Mouse (Mus musculus) MEL (cell line): ENCODE data around the gene Slc25a48. TPM values are rescaled to one million over a fixed set of nuclear protein-coding genes. Genes with fewer than 3 reads are reported as not detected.

Experiments used
- DNase-seq: peaks from one replicate; pipeline ENCODE4 v3.0.0; 2011; ENCODE audit warnings: low read depth, low spot score
- H3K27ac ChIP-seq: 2 replicates; pipeline ENCODE4 v1.5.1; 2012; ENCODE audit warnings: low read depth, mild to moderate bottlenecking, control low read depth, low read length, moderate library complexity; ENCODE audit not compliant: control insufficient read depth
- H3K27me3 ChIP-seq, 2 experiments: fragments of 150-350 bp in 1 of 2; sonication (generic) in 1 of 2; 2 replicates each; pipeline ENCODE4 v1.6.1; 2012; ENCODE audit warnings: low read length in 2 of 2, mild to moderate bottlenecking in 2 of 2, improper control_type of control experiment in 1 of 2, moderate library complexity in 1 of 2; ENCODE audit not compliant: insufficient read depth in 2 of 2, control insufficient read depth in 1 of 2
- H3K36me3 ChIP-seq, 2 experiments: 2 replicates each; pipeline ENCODE4 v1.6.1; 2012 to 2014; ENCODE audit warnings: low read length in 2 of 2, improper control_type of control experiment in 1 of 2, inconsistent platforms in 1 of 2, mild to moderate bottlenecking in 1 of 2; ENCODE audit not compliant: insufficient read depth in 2 of 2, control insufficient read depth in 1 of 2
- H3K4me1 ChIP-seq, 2 experiments: fragments of 150-350 bp in 1 of 2; sonication (generic) in 1 of 2; 2 replicates each; pipeline ENCODE4 v1.6.1; 2012; ENCODE audit warnings: low read length in 2 of 2, improper control_type of control experiment in 1 of 2, mild to moderate bottlenecking in 1 of 2; ENCODE audit not compliant: insufficient read depth in 2 of 2, control insufficient read depth in 1 of 2
- H3K4me3 ChIP-seq, 2 experiments: fragments of 150-350 bp in 1 of 2; sonication (generic) in 1 of 2; 2 replicates each; pipeline ENCODE4 v1.5.1; 2012; ENCODE audit warnings: low read depth in 2 of 2, low read length in 2 of 2, mild to moderate bottlenecking in 2 of 2, moderate library complexity in 2 of 2, control low read depth in 1 of 2, improper control_type of control experiment in 1 of 2; ENCODE audit not compliant: control insufficient read depth in 1 of 2, insufficient read depth in 1 of 2
- H3K79me2 ChIP-seq: 2 replicates; pipeline ENCODE4 v1.6.1; 2012; ENCODE audit warnings: mild to moderate bottlenecking, low read length, moderate library complexity; ENCODE audit not compliant: control insufficient read depth, poor library complexity, insufficient read depth
- H3K9ac ChIP-seq: 2 replicates; pipeline ENCODE4 v1.6.1; 2012; ENCODE audit warnings: low read depth, mild to moderate bottlenecking, control low read depth, low read length, moderate library complexity; ENCODE audit not compliant: control insufficient read depth, poor library complexity, severe bottlenecking
- H3K9me3 ChIP-seq: fragments of 150-350 bp; sonication (generic); replicated peaks from 2 replicates; pipeline ENCODE4 v1.6.1; 2012; ENCODE audit warnings: mild to moderate bottlenecking, low read length, improper control_type of control experiment, moderate library complexity; ENCODE audit not compliant: insufficient read depth
- CHD1 ChIP-seq: IDR thresholded peaks from 2 replicates; pipeline ENCODE4 v1.6.1; 2012; ENCODE audit warnings: low read depth, mild to moderate bottlenecking, inconsistent platforms, low read length, improper control_type of control experiment
- CHD2 ChIP-seq: IDR thresholded peaks from 2 replicates; pipeline ENCODE4 v1.6.1; 2011; ENCODE audit warnings: low read length, improper control_type of control experiment
- CTCF ChIP-seq, 3 experiments: IDR thresholded peaks in 2 of 3; conservative IDR thresholded peaks in 1 of 3; 2 replicates each; pipeline ENCODE4 v1.5.1; 2011 to 2012; ENCODE audit warnings: low read length in 3 of 3, low read depth in 2 of 3, mild to moderate bottlenecking in 2 of 3, improper control_type of control experiment in 1 of 3, inconsistent platforms in 1 of 3, mixed read lengths in 1 of 3, moderate library complexity in 1 of 3; ENCODE audit not compliant: control insufficient read depth in 1 of 3, insufficient read depth in 1 of 3, poor library complexity in 1 of 3, severe bottlenecking in 1 of 3
- ELF1 ChIP-seq: IDR thresholded peaks from 2 replicates; pipeline ENCODE4 v1.6.1; 2014; ENCODE audit warnings: low read depth, mild to moderate bottlenecking, inconsistent platforms, low read length, improper control_type of control experiment, moderate library complexity
- EP300 ChIP-seq, 2 experiments: IDR thresholded peaks; 2 replicates each; pipeline ENCODE4 v1.6.1; 2011; ENCODE audit warnings: improper control_type of control experiment in 2 of 2, low read length in 2 of 2, low read depth in 1 of 2, mild to moderate bottlenecking in 1 of 2
- GABPA ChIP-seq: IDR thresholded peaks from 2 replicates; pipeline ENCODE4 v1.6.1; 2012; ENCODE audit warnings: low read depth, mild to moderate bottlenecking, inconsistent platforms, low read length, improper control_type of control experiment, moderate library complexity
- GATA1 ChIP-seq: IDR thresholded peaks from 2 replicates; pipeline ENCODE4 v1.6.1; 2011; ENCODE audit warnings: low read depth, low read length, improper control_type of control experiment
- HCFC1 ChIP-seq: IDR thresholded peaks from 2 replicates; pipeline ENCODE4 v1.6.1; 2012; ENCODE audit warnings: low read depth, mild to moderate bottlenecking, inconsistent platforms, low read length, improper control_type of control experiment, moderate library complexity
- JUND ChIP-seq: IDR thresholded peaks from 2 replicates; pipeline ENCODE4 v1.6.1; 2011; ENCODE audit warnings: low read depth, mild to moderate bottlenecking, improper control_type of control experiment, low read length
- MAX ChIP-seq: IDR thresholded peaks from 2 replicates; pipeline ENCODE4 v1.6.1; 2011; ENCODE audit warnings: low read length, improper control_type of control experiment
- MEF2A ChIP-seq: IDR thresholded peaks from 2 replicates; pipeline ENCODE4 v1.6.1; 2014; ENCODE audit warnings: low read depth, mild to moderate bottlenecking, inconsistent platforms, low read length, improper control_type of control experiment; ENCODE audit not compliant: poor library complexity, insufficient replicate concordance, severe bottlenecking; ENCODE audit errors: extremely low read depth
- MXI1 ChIP-seq: IDR thresholded peaks from 2 replicates; pipeline ENCODE4 v1.6.1; 2011; ENCODE audit warnings: mild to moderate bottlenecking, low read depth, low read length, improper control_type of control experiment
- MYB ChIP-seq: IDR thresholded peaks from 2 replicates; pipeline ENCODE4 v1.6.1; 2011; ENCODE audit warnings: mild to moderate bottlenecking, low read depth, low read length, improper control_type of control experiment
- NELFE ChIP-seq: IDR thresholded peaks from 2 replicates; pipeline ENCODE4 v1.6.1; 2011; ENCODE audit warnings: low read depth, low read length, improper control_type of control experiment
- POLR2AphosphoS5 ChIP-seq: IDR thresholded peaks from 2 replicates; pipeline ENCODE4 v1.6.1; 2012; ENCODE audit warnings: low read depth, borderline replicate concordance, mild to moderate bottlenecking, inconsistent platforms, low read length, moderate library complexity, mixed read lengths
- RCOR1 ChIP-seq: IDR thresholded peaks from 2 replicates; pipeline ENCODE4 v1.6.1; 2012; ENCODE audit warnings: low read depth, mild to moderate bottlenecking, inconsistent platforms, low read length, improper control_type of control experiment
- SIN3A ChIP-seq: IDR thresholded peaks from 2 replicates; pipeline ENCODE4 v1.6.1; 2012; ENCODE audit warnings: low read length, improper control_type of control experiment, inconsistent platforms
- SMC3 ChIP-seq: IDR thresholded peaks from 2 replicates; pipeline ENCODE4 v1.6.1; 2011; ENCODE audit warnings: low read depth, low read length, improper control_type of control experiment
- TAL1 ChIP-seq: IDR thresholded peaks from 2 replicates; pipeline ENCODE4 v1.6.1; 2012; ENCODE audit warnings: mild to moderate bottlenecking, inconsistent platforms, low read length, moderate library complexity, mixed read lengths
- TBP ChIP-seq: IDR thresholded peaks from 2 replicates; pipeline ENCODE4 v1.8.0; 2011; ENCODE audit warnings: low read depth, low read length, improper control_type of control experiment
- TCF12 ChIP-seq: IDR thresholded peaks from 2 replicates; pipeline ENCODE4 v1.6.1; 2014; ENCODE audit warnings: low read depth, mild to moderate bottlenecking, inconsistent platforms, low read length, improper control_type of control experiment, moderate library complexity
- UBTF ChIP-seq: IDR thresholded peaks from 2 replicates; pipeline ENCODE4 v1.6.1; 2012; ENCODE audit warnings: low read depth, mild to moderate bottlenecking, inconsistent platforms, low read length, improper control_type of control experiment, moderate library complexity, borderline replicate concordance; ENCODE audit not compliant: insufficient read depth
- USF1 ChIP-seq: IDR thresholded peaks from 2 replicates; pipeline ENCODE4 v1.6.1; 2014; ENCODE audit warnings: low read depth, mild to moderate bottlenecking, inconsistent platforms, low read length, improper control_type of control experiment, moderate library complexity
- ZKSCAN1 ChIP-seq: IDR thresholded peaks from 2 replicates; pipeline ENCODE4 v1.6.1; 2012; ENCODE audit warnings: low read depth, mild to moderate bottlenecking, inconsistent platforms, low read length, improper control_type of control experiment, moderate library complexity
- ZNF384 ChIP-seq: IDR thresholded peaks from 2 replicates; pipeline ENCODE4 v1.6.1; 2012; ENCODE audit warnings: low read depth, mild to moderate bottlenecking, inconsistent platforms, low read length, improper control_type of control experiment
- polyA plus RNA-seq, 2 experiments: library from polyadenylated mRNA; stranded (reverse) in 1 of 2; unstranded in 1 of 2; fragments of >175 nt in 1 of 2; fragments of >200 nt in 1 of 2; gene quantifications; 2 replicates each; pipeline versions ENCODE4 v1.2.1 to v1.2.4; 2012; ENCODE audit warnings: low replicate concordance in 2 of 2, low read depth in 1 of 2; ENCODE audit not compliant: insufficient read length in 2 of 2, insufficient read depth in 1 of 2, missing spikeins in 1 of 2
- total RNA-seq: library from RNA; depleted of rRNA; stranded (reverse); fragments of 300-350 nt; gene quantifications from 2 replicates; pipeline ENCODE4 v1.2.3, GENCODE M21; 2012

Gene Slc25a48
- total and polyA plus RNA-seq, 3 experiments = not detected

DNA sequence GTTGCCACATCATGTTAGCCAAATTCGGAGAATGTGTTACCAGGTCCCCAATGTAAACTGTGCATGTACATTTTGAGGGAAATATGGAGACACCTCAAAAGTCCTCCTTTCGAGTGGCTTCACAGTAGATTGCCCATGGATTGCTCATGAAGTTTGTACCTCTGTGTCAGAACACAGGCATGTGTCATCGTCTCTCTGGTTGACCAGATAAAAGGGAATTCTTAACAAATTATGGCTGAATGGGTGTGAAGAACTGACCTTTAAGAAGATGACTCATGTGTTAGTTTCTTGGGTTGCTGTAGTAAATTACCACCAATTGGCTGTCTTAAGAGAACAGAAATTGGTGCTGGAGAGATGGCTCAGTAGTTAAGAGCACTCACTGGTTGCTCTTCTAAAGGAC, 6.0 kb downstream of the Slc25a48 start:
- Histone ChIP-seq H3K36me3 (no peaks in the 10 kb centered on the region), H3K79me2 (no peaks in the 10 kb centered on the region), H3K4me3 (no peak overlapping the region), H3K9ac (no peak overlapping the region), H3K9me3 (no peaks in the 10 kb centered on the region), H3K27ac (no peak overlapping the region), H3K4me1 (no peaks in the 10 kb centered on the region), H3K27me3 (no peaks in the 10 kb centered on the region)
- DNase-seq = no peak
- TF ChIP-seq ELF1 (no peak), ZKSCAN1 (no peak), TCF12 (no peak), MYB (no peak), UBTF (no peak), SMC3 (no peak), CTCF (IDR thresholded peaks at IDR 0.05 in 2 of 3, conservative IDR thresholded peaks at IDR 0.05 in 1 of 3; ENCODE audit: control insufficient read depth in 1 of 3, insufficient read depth in 1 of 3, low read depth in 2 of 3, low read length in 3 of 3, poor library complexity in 1 of 3, severe bottlenecking in 1 of 3) (no peak), RCOR1 (no peak), CHD2 (no peak), JUND (no peak), NELFE (no peak), TBP (no peak)
- TF ChIP-seq, all 39 proteins: peak for 0

DNA sequence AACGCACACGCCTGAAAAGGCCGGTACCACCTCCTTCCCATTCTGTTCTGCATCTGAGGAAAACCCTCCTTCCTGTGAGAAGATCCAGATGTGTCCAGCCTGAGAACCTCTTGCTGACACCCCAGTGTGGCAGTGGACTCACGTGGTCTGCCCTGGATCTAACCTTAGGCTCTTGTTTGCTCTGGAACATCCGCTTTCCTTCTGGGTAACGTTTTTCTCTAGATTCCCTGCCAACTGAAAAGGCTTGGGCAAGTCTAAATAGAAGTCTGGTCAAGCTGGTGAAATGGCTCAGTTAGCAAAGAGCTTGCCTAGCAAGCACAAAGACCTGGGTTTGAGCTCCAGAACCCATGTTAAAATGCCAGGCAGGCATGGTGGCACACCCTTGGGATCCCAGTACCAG, 6.8 kb downstream of the Slc25a48 start:
- Histone ChIP-seq H3K9me3 (no peaks in the 10 kb centered on the region), H3K27me3 (no peaks in the 10 kb centered on the region), H3K79me2 (no peaks in the 10 kb centered on the region), H3K4me1 (no peaks in the 10 kb centered on the region), H3K4me3 (no peak overlapping the region), H3K36me3 (no peaks in the 10 kb centered on the region), H3K27ac (no peak overlapping the region), H3K9ac (no peak overlapping the region)
- DNase-seq = no peak
- TF ChIP-seq CHD1 (no peak), HCFC1 (no peak), TAL1 (no peak), SIN3A (no peak), ZKSCAN1 (no peak), MXI1 (no peak), MYB (no peak), EP300 (IDR thresholded peaks at IDR 0.05; ENCODE audit: low read depth in 1 of 2, low read length in 2 of 2) (no peak), GABPA (no peak), POLR2AphosphoS5 (no peak), MEF2A (no peak), GATA1 (no peak), MAX (no peak), ZNF384 (no peak), USF1 (no peak)
